Mouse (Mus musculus) forebrain, embryonic 16.5 days (tissue): ENCODE data around the gene Ccdc183. TPM values are rescaled to one million over a fixed set of nuclear protein-coding genes. Genes with fewer than 3 reads are reported as not detected.

ENCODE experiments used
- ATAC-seq: fragments of 200-750 bp; cut with Nextera tagmentation; 2 replicates; pipeline ENCODE4 v1.8.0; 2017; ENCODE audit warnings: mild to moderate bottlenecking, moderate library complexity
- H3K27ac ChIP-seq: fragments of 300-500 bp; sonication (generic); 2 replicates; pipeline ENCODE4 v1.5.1; 2014; ENCODE audit warnings: low read length, control low read depth
- H3K27me3 ChIP-seq: fragments of 300-500 bp; sonication (generic); replicated peaks from 2 replicates; pipeline ENCODE4 v1.6.1; 2014; ENCODE audit warnings: low read length; ENCODE audit not compliant: control insufficient read depth, insufficient read depth
- H3K36me3 ChIP-seq: fragments of 300-500 bp; sonication (generic); 2 replicates; pipeline ENCODE4 v1.6.1; 2014; ENCODE audit not compliant: control insufficient read depth, insufficient read depth
- H3K4me1 ChIP-seq: fragments of 300-500 bp; sonication (generic); replicated peaks from 2 replicates; pipeline ENCODE4 v1.6.1; 2014; ENCODE audit warnings: low read length; ENCODE audit not compliant: control insufficient read depth, insufficient read depth
- H3K4me2 ChIP-seq: fragments of 300-500 bp; sonication (generic); 2 replicates; pipeline ENCODE4 v1.6.1; 2014; ENCODE audit warnings: mild to moderate bottlenecking, low read length, control low read depth
- H3K4me3 ChIP-seq: fragments of 300-500 bp; sonication (generic); replicated peaks from 2 replicates; pipeline ENCODE4 v1.5.1; 2014; ENCODE audit warnings: mild to moderate bottlenecking, low read length, control low read depth
- H3K9ac ChIP-seq: fragments of 300-500 bp; sonication (generic); replicated peaks from 2 replicates; pipeline ENCODE4 v1.6.1; 2014; ENCODE audit warnings: low read depth, low read length, control low read depth
- H3K9me3 ChIP-seq: fragments of 300-500 bp; sonication (generic); 2 replicates; pipeline ENCODE4 v1.6.1; 2016; ENCODE audit warnings: low read length; ENCODE audit not compliant: control insufficient read depth
- WGBS: fragments of 180-500 bp; shearing (Covaris S2); extraction: QIAGEN DNeasy Blood & Tissue Kit; methylation state at CpG from one replicate; pipeline ENCODE4 v1.1.7; 2014; 5-methylcytosine and 5-hydroxymethylcytosine counted together
- polyA plus RNA-seq: library from polyadenylated mRNA; unstranded; fragments of >200 nt; fragmentation: Nextera tagmentation; extraction: Ambion mirVana; gene quantifications from 2 replicates; pipeline ENCODE4 v1.2.1, GENCODE M21; 2015

Ccdc183 gene
- polyA plus RNA-seq = 0.17 and 0.24 TPM in 2 replicates

DNA sequence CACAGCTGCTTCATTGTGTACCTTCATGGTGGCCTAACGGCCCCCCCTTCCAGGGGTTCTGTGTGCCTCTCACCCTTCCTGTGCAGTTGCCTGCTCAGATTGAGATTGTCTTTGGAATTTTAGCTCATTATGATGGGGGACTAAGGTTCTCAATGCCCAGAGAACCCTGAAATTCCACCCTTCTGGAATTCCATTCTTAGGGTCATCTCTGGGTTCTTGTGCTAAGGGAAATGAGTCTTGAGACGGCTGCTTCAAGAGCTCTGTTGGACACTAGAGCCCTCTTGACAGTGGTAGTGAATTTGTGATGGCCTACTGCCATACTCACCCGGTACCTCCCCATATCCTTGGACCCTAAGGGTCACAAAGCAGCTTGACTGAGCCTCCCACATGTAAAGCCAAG is at the start of gene Ccdc183:
TSS of gene Ccdc183 (minus strand) at position 101 of the 400 bp plus-strand sequence.
- no peak within 1 kb of the TSS for H3K4me3 ChIP-seq
- no peaks in the 10 kb centered on the region for H3K36me3 ChIP-seq
- no peak within 1 kb of the TSS for H3K4me2 ChIP-seq
- H3K4me1 ChIP-seq = peaks cover 11% of the 10 kb centered on the region
- H3K27ac ChIP-seq = no peak within 1 kb of the TSS
- H3K9me3 ChIP-seq = no peaks in the 10 kb centered on the region
- WGBS = 76% methylated on average over 3 of the region's 3 CpGs
- no peak within 1 kb of the TSS for H3K9ac ChIP-seq
- peaks cover 22% of the 10 kb centered on the region for H3K27me3 ChIP-seq
- no peak for ATAC-seq

DNA sequence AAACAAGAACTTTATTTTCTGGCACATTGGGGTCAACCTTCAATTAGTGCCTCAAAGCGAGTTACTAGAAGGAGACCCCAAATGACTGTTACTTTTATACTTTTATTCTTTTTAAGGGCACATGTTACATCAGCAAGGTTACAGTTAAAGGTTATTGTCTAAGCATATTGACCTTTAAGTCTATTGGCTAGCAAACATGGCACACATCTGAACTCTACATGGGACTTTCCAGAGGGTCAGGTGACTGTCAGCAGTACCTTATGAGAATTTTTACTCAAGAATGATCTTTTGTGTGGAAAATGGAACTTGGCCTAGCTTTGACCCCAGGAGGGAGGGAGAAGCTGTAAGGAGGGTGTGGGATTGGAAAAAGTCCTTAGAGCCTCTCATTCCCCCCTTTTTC is 49.0 kb upstream of the Ccdc183 start:
- Histone ChIP-seq H3K27me3 (no peaks in the 10 kb centered on the region), H3K36me3 (no peaks in the 10 kb centered on the region), H3K4me2 (no peak overlapping the region), H3K9me3 (no peaks in the 10 kb centered on the region), H3K27ac (no peak overlapping the region), H3K4me3 (no peak overlapping the region), H3K9ac (no peak overlapping the region), H3K4me1 (no peaks in the 10 kb centered on the region)
- no peak for ATAC-seq
- whole genome bisulfite sequencing = 68% methylated on average over 1 of the region's 1 CpGs

DNA sequence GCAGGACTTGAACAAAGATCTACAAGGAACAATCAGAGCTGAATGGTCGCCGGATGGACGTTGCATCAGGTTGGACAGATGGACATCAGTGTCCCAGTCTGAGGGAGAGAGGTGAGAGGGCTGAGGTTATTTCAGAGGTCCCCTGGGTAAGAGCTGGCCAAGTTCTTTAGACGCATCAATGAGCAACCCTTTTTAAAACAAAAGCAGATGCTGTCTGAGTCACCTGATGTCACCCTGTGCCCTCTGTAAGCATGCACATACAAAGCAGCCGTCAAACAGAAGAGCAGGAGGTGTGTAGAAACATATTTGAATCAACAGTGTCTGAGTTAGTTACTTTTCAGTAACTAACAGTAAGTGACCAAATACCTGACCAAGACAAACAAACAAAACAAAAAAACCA is 46.6 kb upstream of the Ccdc183 start:
- no peak for ATAC-seq
- WGBS = 86% methylated on average over 5 of the region's 5 CpGs

DNA sequence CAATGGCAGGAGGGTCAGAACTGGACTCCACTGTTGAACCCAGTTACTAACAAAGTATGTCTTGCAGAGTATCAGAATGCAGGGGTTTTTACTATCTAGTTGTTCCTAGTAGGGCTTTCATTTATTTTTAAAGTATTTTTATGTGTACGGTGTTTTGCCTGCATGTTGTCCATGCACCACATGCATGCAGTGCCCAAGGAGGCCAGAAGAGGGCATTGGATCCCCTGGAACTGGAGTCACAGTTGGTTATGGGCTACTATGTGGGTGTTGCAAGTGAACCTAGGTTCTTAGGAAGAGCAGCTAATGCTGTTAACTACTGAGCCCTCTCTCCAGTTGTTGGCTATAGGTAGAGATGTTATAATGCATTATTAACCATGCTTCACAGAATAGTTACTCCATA is 46.0 kb upstream of the Ccdc183 start:
- Histone ChIP-seq H3K4me1 (no peaks in the 10 kb centered on the region), H3K4me3 (no peak overlapping the region), H3K36me3 (no peaks in the 10 kb centered on the region), H3K9ac (no peak overlapping the region), H3K9me3 (no peaks in the 10 kb centered on the region), H3K27me3 (no peaks in the 10 kb centered on the region), H3K27ac (no peak overlapping the region), H3K4me2 (no peak overlapping the region)
- 61% methylated on average over 1 of the region's 1 CpGs for WGBS
- no peak for ATAC-seq

More for the DNA sequence above, 46.6 kb upstream of the Ccdc183 start:
- no peak overlapping the region for H3K27ac ChIP-seq
- no peaks in the 10 kb centered on the region for H3K9me3 ChIP-seq
- H3K4me3 ChIP-seq = no peak overlapping the region
- no peaks in the 10 kb centered on the region for H3K4me1 ChIP-seq
- no peak overlapping the region for H3K4me2 ChIP-seq
- H3K36me3 ChIP-seq = no peaks in the 10 kb centered on the region
- H3K9ac ChIP-seq = no peak overlapping the region
- H3K27me3 ChIP-seq = no peaks in the 10 kb centered on the region

DNA sequence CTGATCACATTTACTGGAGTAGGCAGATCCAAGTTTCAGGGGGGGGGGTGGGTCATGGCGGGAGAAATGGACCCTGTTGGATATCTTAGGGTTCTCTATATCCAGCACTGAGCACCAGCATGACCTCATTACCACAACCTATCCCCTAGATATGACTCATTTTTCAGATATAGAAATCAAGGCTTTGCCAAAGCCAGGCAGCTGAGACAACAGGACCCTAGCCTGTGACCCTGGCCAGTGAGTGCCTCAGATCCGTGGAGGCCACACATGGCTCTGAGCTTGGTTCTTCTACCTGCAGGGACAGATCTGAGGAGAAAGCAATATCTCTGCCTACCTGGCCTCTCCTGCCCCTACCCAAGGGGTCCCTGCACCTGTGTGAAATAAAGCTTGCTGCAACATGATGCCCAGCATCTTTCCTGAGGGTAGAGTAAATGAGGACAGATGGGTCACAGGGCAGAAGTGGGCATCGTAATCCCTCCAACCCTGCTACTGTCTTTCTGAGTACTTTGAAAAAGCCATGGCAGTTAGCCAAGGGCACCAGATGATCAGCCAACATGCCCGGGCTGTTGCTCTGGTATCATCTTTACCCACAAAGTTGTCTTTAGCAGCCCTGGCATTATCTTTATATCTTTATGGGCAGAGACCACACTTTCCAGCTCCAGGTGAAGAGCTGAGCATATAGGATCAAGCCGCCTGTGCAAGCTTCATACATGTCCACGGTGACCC is 43.9 kb upstream of the Ccdc183 start:
- H3K4me2 ChIP-seq = no peak overlapping the region
- no peaks in the 10 kb centered on the region for H3K27me3 ChIP-seq
- ATAC-seq = no peak
- no peak overlapping the region for H3K9ac ChIP-seq
- H3K9me3 ChIP-seq = no peaks in the 10 kb centered on the region
- H3K36me3 ChIP-seq = no peaks in the 10 kb centered on the region
- no peak overlapping the region for H3K4me3 ChIP-seq
- no peak overlapping the region for H3K27ac ChIP-seq
- no peaks in the 10 kb centered on the region for H3K4me1 ChIP-seq
- WGBS = 84% methylated on average over 6 of the region's 6 CpGs

DNA sequence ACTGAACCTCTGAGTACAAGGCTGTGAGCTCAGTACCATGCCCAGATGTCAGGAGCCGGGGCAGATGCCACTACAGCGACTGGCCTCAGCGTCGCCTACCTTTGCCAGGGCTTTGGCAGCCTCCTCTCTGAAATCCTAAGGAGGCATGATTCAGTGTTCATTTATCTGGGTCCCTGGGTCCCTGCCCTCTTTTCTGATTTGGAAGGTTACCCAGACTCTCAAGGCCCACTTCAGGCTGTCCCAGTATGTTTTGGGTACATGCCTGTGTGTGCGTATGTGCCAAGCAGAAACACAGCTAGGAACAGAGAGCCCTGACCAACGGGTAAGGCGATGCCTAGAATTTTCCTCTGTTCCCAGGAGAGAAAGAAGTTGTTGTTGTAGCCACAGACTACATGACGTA is 42.8 kb upstream of the Ccdc183 start:
- no peaks in the 10 kb centered on the region for H3K4me1 ChIP-seq
- no peaks in the 10 kb centered on the region for H3K27me3 ChIP-seq
- no peak overlapping the region for H3K9ac ChIP-seq
- no peaks in the 10 kb centered on the region for H3K36me3 ChIP-seq
- no peaks in the 10 kb centered on the region for H3K9me3 ChIP-seq
- no peak overlapping the region for H3K27ac ChIP-seq
- no peak overlapping the region for H3K4me3 ChIP-seq
- no peak overlapping the region for H3K4me2 ChIP-seq
- ATAC-seq = no peak
- WGBS = 94% methylated on average over 8 of the region's 8 CpGs

DNA sequence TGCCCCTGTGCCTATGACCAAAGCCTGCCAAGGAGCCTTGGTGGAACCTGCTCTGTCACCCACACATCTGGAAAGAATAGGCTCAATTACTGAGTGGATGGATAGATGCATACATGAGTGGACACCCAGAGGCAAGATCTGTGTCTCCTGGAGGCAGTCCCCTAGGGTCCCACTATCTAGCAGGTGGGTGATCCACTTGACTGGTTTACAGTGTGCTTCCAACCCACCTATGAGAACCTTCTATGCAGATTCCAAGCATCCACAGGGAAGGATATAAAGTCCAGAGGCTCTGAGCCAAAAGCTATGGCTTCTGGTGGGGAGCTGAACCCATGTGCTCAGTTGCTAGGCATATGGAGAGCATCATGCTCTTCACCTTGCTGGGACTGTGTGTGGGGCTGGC is 40.2 kb upstream of the Ccdc183 start, which contains the start of gene Lcn5:
TSS of gene Lcn5 (plus strand) at position 301 of the 400 bp plus-strand sequence.
- no peaks in the 10 kb centered on the region for H3K27me3 ChIP-seq
- no peak within 1 kb of the TSS for H3K9ac ChIP-seq
- H3K27ac ChIP-seq = no peak within 1 kb of the TSS

DNA sequence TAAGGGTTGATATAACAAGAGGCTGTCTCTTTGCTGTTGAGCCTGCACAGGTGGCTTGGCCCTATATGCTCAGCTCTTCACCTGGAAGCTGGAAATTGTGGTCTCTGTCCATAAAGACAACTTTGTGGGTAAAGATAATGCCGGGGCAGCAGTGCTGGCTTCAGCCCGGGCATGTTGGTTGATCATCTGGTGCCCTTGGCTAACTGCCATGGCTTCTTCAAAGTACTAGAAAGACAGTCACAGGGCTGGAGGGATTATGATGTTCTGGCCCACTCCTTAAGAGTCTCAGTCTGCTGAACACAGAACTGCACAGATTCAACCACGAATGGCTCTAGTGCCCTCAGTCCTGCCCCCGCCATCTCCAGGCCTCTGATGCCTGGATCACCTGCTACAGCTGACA is 39.8 kb upstream of the Ccdc183 start:
- no peak overlapping the region for H3K9ac ChIP-seq
- no peak overlapping the region for H3K4me3 ChIP-seq
- no peaks in the 10 kb centered on the region for H3K4me1 ChIP-seq
- H3K27me3 ChIP-seq = no peaks in the 10 kb centered on the region
- no peak overlapping the region for H3K27ac ChIP-seq
- 66% methylated on average over 4 of the region's 4 CpGs for WGBS
- no peaks in the 10 kb centered on the region for H3K36me3 ChIP-seq
- H3K4me2 ChIP-seq = no peak overlapping the region
- no peak for ATAC-seq
- H3K9me3 ChIP-seq = no peaks in the 10 kb centered on the region

More for the DNA sequence above, 40.2 kb upstream of the Ccdc183 start, which contains the start of gene Lcn5:
- Histone ChIP-seq H3K4me1 (no peaks in the 10 kb centered on the region), H3K4me2 (no peak within 1 kb of the TSS), H3K4me3 (no peak within 1 kb of the TSS), H3K9me3 (no peaks in the 10 kb centered on the region), H3K36me3 (no peaks in the 10 kb centered on the region)
- no peak for ATAC-seq

DNA sequence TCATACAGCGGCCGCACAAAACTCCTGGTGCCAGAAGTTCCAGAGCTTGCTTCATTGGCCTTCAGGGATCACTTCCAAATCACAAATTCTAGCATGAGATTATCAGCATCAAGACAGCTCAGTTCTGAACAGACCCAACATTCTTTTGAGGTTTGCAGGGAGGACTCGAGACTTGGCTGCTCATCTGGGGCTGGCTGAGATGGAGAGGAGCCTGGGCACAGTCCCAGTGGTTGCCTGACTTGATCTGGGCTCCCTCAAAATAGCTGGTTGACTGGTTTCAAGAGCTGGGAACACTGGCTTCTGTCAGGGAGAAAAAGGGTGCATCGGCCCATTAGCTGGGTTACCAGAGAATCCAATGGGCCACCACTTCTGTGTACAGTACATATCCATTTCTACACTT is 39.2 kb upstream of the Ccdc183 start:
- Histone ChIP-seq H3K4me2 (no peak overlapping the region), H3K4me1 (no peaks in the 10 kb centered on the region), H3K4me3 (no peak overlapping the region), H3K27ac (no peak overlapping the region), H3K36me3 (no peaks in the 10 kb centered on the region), H3K9ac (no peak overlapping the region), H3K27me3 (no peaks in the 10 kb centered on the region), H3K9me3 (no peaks in the 10 kb centered on the region)
- 84% methylated on average over 4 of the region's 4 CpGs for WGBS
- ATAC-seq = no peak

DNA sequence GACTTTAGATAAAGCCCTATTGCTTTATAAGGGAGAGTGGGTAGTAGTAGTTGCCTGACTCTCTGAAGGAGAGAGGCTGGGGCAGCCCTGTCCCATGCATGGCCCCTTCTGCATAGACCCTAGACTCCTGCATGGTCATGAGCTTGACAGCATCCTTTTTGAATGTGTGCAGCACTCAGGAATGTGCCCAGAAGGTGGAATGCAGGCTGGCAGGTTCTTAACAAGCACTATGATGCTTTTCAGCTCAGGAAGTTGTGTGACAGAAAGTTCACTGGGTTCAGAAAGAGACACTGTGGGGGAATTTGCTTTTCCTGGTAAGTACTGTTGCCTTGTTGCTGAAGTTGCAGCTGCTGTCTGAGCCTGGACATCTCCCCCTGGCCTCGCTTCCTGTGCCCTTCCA is 37.0 kb upstream of the Ccdc183 start:
- no peak for ATAC-seq
- H3K36me3 ChIP-seq = no peaks in the 10 kb centered on the region
- no peaks in the 10 kb centered on the region for H3K4me1 ChIP-seq
- no peak overlapping the region for H3K4me2 ChIP-seq
- H3K27me3 ChIP-seq = no peaks in the 10 kb centered on the region
- no peak overlapping the region for H3K27ac ChIP-seq
- no peak overlapping the region for H3K4me3 ChIP-seq
- H3K9me3 ChIP-seq = no peaks in the 10 kb centered on the region
- no peak overlapping the region for H3K9ac ChIP-seq
- 65% methylated on average over 1 of the region's 1 CpGs for WGBS
